Mouse (Mus musculus): ENCODE measurements around the gene Rbfox1. TPM values are rescaled to one million over a fixed set of nuclear protein-coding genes. Genes with fewer than 3 reads are reported as not detected.

The Rbfox1 gene
- polyA plus RNA-seq, 1 experiment: 5.6 TPM

GRCm38 (mm10) chr16:7051991-7052390 is 1166.8 kb downstream of the Rbfox1 start:
- Histone ChIP-seq H3K27me3 (ENCODE audit: control insufficient read depth, insufficient read depth, low read length) (no peaks in the 10 kb centered on the region), H3K4me1 (replicated peaks; ENCODE audit: control insufficient read depth, insufficient read depth, low read length) (no peaks in the 10 kb centered on the region), H3K36me3 (ENCODE audit: control insufficient read depth, insufficient read depth, low read length) (no peaks in the 10 kb centered on the region), H3K27ac (ENCODE audit: control insufficient read depth, insufficient read depth, low read length) (no peak overlapping the region), H3K4me3 (ENCODE audit: control insufficient read depth, insufficient read depth, low read length) (no peak overlapping the region)
- TF ChIP-seq POLR2A (IDR thresholded peaks at IDR 0.05; ENCODE audit: control insufficient read depth, extremely low read depth, insufficient read depth, low read length, poor library complexity) (no peak), CTCF (IDR thresholded peaks at IDR 0.05; ENCODE audit: borderline replicate concordance, control insufficient read depth, extremely low read depth, insufficient read depth, low read length, poor library complexity) (no peak)
- WGBS: 78% methylated on average over 9 of the region's 9 CpGs
- no peak for DNase-seq

- H3K27ac ChIP-seq (ENCODE audit: control insufficient read depth, insufficient read depth, low read length): no peak overlapping the region
- DNase-seq: no peak
- H3K4me1 ChIP-seq (replicated peaks; ENCODE audit: control insufficient read depth, insufficient read depth, low read length): no peaks in the 10 kb centered on the region
- TF ChIP-seq POLR2A (IDR thresholded peaks at IDR 0.05; ENCODE audit: control insufficient read depth, extremely low read depth, insufficient read depth, low read length, poor library complexity) (no peak), CTCF (IDR thresholded peaks at IDR 0.05; ENCODE audit: borderline replicate concordance, control insufficient read depth, extremely low read depth, insufficient read depth, low read length, poor library complexity) (no peak)
- no peak overlapping the region for H3K4me3 ChIP-seq (ENCODE audit: control insufficient read depth, insufficient read depth, low read length)
- no peaks in the 10 kb centered on the region for H3K27me3 ChIP-seq (ENCODE audit: control insufficient read depth, insufficient read depth, low read length)
- 78% methylated on average over 9 of the region's 9 CpGs for WGBS
- no peaks in the 10 kb centered on the region for H3K36me3 ChIP-seq (ENCODE audit: control insufficient read depth, insufficient read depth, low read length)
Measured at GRCm38 (mm10) chr16:7052408-7052807, 1167.3 kb downstream of the Rbfox1 start.

- no peak overlapping the region for H3K27ac ChIP-seq (ENCODE audit: control insufficient read depth, insufficient read depth, low read length)
- H3K36me3 ChIP-seq (ENCODE audit: control insufficient read depth, insufficient read depth, low read length): no peaks in the 10 kb centered on the region
- H3K27me3 ChIP-seq (ENCODE audit: control insufficient read depth, insufficient read depth, low read length): no peaks in the 10 kb centered on the region
- no peaks in the 10 kb centered on the region for H3K4me1 ChIP-seq (replicated peaks; ENCODE audit: control insufficient read depth, insufficient read depth, low read length)
- H3K4me3 ChIP-seq (ENCODE audit: control insufficient read depth, insufficient read depth, low read length): no peak overlapping the region
- no peak for DNase-seq
- no peak for TF ChIP-seq POLR2A (IDR thresholded peaks at IDR 0.05; ENCODE audit: control insufficient read depth, extremely low read depth, insufficient read depth, low read length, poor library complexity)
- WGBS: 85% methylated on average over 3 of the region's 3 CpGs
Measured at GRCm38 (mm10) chr16:7057789-7058188, 1172.6 kb downstream of the Rbfox1 start.

GRCm38 (mm10) chr16:7058556-7058955 is 1173.4 kb downstream of the Rbfox1 start:
- 95% methylated on average over 1 of the region's 1 CpGs for WGBS
- no peaks in the 10 kb centered on the region for H3K4me1 ChIP-seq (replicated peaks; ENCODE audit: control insufficient read depth, insufficient read depth, low read length)
- no peaks in the 10 kb centered on the region for H3K27me3 ChIP-seq (ENCODE audit: control insufficient read depth, insufficient read depth, low read length)
- no peak overlapping the region for H3K27ac ChIP-seq (ENCODE audit: control insufficient read depth, insufficient read depth, low read length)
- H3K36me3 ChIP-seq (ENCODE audit: control insufficient read depth, insufficient read depth, low read length): no peaks in the 10 kb centered on the region
- no peak for TF ChIP-seq CTCF (IDR thresholded peaks at IDR 0.05; ENCODE audit: borderline replicate concordance, control insufficient read depth, extremely low read depth, insufficient read depth, low read length, poor library complexity)
- TF ChIP-seq POLR2A (IDR thresholded peaks at IDR 0.05; ENCODE audit: control insufficient read depth, extremely low read depth, insufficient read depth, low read length, poor library complexity): no peak
- DNase-seq: no peak
- H3K4me3 ChIP-seq (ENCODE audit: control insufficient read depth, insufficient read depth, low read length): no peak overlapping the region

GRCm38 (mm10) chr16:7059596-7059995 is 1174.4 kb downstream of the Rbfox1 start:
- 92% methylated on average over 4 of the region's 4 CpGs for WGBS
- TF ChIP-seq POLR2A (IDR thresholded peaks at IDR 0.05; ENCODE audit: control insufficient read depth, extremely low read depth, insufficient read depth, low read length, poor library complexity): no peak
- TF ChIP-seq CTCF (IDR thresholded peaks at IDR 0.05; ENCODE audit: borderline replicate concordance, control insufficient read depth, extremely low read depth, insufficient read depth, low read length, poor library complexity): no peak

GRCm38 (mm10) chr16:7060864-7061263 is 1175.7 kb downstream of the Rbfox1 start:
- Histone ChIP-seq H3K27me3 (ENCODE audit: control insufficient read depth, insufficient read depth, low read length) (no peaks in the 10 kb centered on the region), H3K27ac (ENCODE audit: control insufficient read depth, insufficient read depth, low read length) (no peak overlapping the region), H3K4me3 (ENCODE audit: control insufficient read depth, insufficient read depth, low read length) (no peak overlapping the region), H3K4me1 (replicated peaks; ENCODE audit: control insufficient read depth, insufficient read depth, low read length) (no peaks in the 10 kb centered on the region), H3K36me3 (ENCODE audit: control insufficient read depth, insufficient read depth, low read length) (no peaks in the 10 kb centered on the region)
- WGBS: 93% methylated on average over 3 of the region's 3 CpGs
- DNase-seq: no peak
- TF ChIP-seq POLR2A (IDR thresholded peaks at IDR 0.05; ENCODE audit: control insufficient read depth, extremely low read depth, insufficient read depth, low read length, poor library complexity) (no peak), CTCF (IDR thresholded peaks at IDR 0.05; ENCODE audit: borderline replicate concordance, control insufficient read depth, extremely low read depth, insufficient read depth, low read length, poor library complexity) (no peak)

More at GRCm38 (mm10) chr16:7059596-7059995, 1174.4 kb downstream of the Rbfox1 start:
- Histone ChIP-seq H3K27ac (ENCODE audit: control insufficient read depth, insufficient read depth, low read length) (no peak overlapping the region), H3K4me1 (replicated peaks; ENCODE audit: control insufficient read depth, insufficient read depth, low read length) (no peaks in the 10 kb centered on the region), H3K27me3 (ENCODE audit: control insufficient read depth, insufficient read depth, low read length) (no peaks in the 10 kb centered on the region), H3K36me3 (ENCODE audit: control insufficient read depth, insufficient read depth, low read length) (no peaks in the 10 kb centered on the region), H3K4me3 (ENCODE audit: control insufficient read depth, insufficient read depth, low read length) (no peak overlapping the region)
- no peak for DNase-seq

GRCm38 (mm10) chr16:7062512-7062911 is 1177.4 kb downstream of the Rbfox1 start:
- Histone ChIP-seq H3K27me3 (ENCODE audit: control insufficient read depth, insufficient read depth, low read length) (no peaks in the 10 kb centered on the region), H3K36me3 (ENCODE audit: control insufficient read depth, insufficient read depth, low read length) (no peaks in the 10 kb centered on the region), H3K27ac (ENCODE audit: control insufficient read depth, insufficient read depth, low read length) (no peak overlapping the region), H3K4me3 (ENCODE audit: control insufficient read depth, insufficient read depth, low read length) (no peak overlapping the region), H3K4me1 (replicated peaks; ENCODE audit: control insufficient read depth, insufficient read depth, low read length) (no peaks in the 10 kb centered on the region)
- DNase-seq: no peak
- no peak for TF ChIP-seq POLR2A (IDR thresholded peaks at IDR 0.05; ENCODE audit: control insufficient read depth, extremely low read depth, insufficient read depth, low read length, poor library complexity)
- TF ChIP-seq CTCF (IDR thresholded peaks at IDR 0.05; ENCODE audit: borderline replicate concordance, control insufficient read depth, extremely low read depth, insufficient read depth, low read length, poor library complexity): no peak
- 90% methylated on average over 6 of the region's 6 CpGs for WGBS

All from thymus, adult 2 months (tissue).